Mouse (Mus musculus): ENCODE data around the gene Rfc2. TPM values are rescaled to one million over a fixed set of nuclear protein-coding genes. Genes with fewer than 3 reads are reported as not detected.

Rfc2 gene
- polyA plus RNA-seq, 1 experiment from 2014 or later: 226 TPM

DNA sequence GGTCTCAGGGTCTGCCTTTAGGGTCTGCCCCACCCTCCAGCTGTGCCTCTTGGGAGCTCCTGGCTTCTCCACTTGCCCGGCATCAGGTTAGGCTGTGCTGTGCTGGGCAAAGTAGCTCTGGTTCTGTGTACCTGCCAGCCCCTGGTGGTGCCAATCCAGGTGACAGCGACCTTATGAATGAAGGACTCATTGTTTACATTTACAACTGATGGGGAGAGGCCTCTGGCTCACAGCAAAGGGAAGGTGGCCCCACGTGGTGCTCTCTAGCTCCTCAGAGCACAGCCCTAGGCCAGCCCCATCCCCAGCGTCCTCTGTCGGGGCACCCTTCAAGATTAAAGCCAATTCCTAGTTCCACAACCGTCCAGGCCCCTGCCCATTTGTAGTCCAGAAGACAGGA is 30.3 kb upstream of the Rfc2 start:
- peaks cover 38% of the 10 kb centered on the region for H3K4me1 ChIP-seq
- no peak for ATAC-seq (ENCODE audit: insufficient number of reproducible peaks, low FRiP score, low TSS enrichment, low read depth)

DNA sequence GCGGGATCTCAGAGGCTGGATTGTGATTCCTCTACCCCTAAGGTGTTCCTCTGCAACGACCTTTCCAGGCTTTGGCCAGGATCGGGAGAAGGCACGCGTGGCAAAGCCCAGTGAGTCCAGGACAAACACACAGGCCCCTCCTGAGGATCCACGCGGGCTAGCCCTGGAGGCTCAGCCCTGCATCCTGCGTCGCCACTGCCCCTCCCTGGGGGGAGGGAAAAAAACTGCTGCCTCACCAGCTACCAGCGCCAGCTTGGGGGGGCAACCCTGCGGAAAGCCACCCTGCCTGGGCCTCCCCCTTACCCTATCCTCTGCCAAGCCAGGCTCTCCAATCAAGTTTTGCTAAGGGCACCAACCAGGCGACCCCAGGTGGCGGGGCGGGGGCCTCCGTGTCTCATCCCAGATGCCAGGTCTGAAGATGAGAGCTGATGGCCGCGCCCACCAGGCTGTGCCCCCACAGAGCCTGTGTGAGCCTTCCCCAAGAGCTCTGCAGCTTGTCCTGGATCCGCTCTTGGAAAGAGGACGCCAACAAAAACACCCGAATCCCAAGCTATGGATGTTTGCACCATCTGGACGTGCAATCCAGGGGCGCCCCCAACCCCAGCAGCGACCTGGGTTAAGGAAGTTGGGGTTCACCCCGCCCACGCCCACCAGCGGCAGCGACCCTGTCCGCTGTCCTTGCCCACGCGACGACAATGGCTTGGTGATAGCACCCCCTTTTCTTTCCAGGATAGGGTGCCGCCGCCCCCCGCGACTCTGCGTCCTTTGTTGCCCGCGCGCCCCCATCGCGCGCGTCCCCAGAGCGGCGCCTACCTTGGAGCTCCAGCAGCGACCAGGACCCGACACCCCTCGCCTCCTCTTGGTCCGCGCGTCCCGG is 29.7 kb upstream of the Rfc2 start:
- whole genome bisulfite sequencing: 1% methylated on average over 48 of the region's 52 CpGs
- H3K9ac ChIP-seq: peak overlapping the region; percentile 87
- H3K4me3 ChIP-seq: peak overlapping the region; percentile 82
- H3K27me3 ChIP-seq: no peaks in the 10 kb centered on the region
- H3K4me1 ChIP-seq: peaks cover 41% of the 10 kb centered on the region
- H3K27ac ChIP-seq: peak overlapping the region; percentile 96
- H3K4me2 ChIP-seq: peak overlapping the region; percentile 90
- ATAC-seq (ENCODE audit: insufficient number of reproducible peaks, low FRiP score, low TSS enrichment, low read depth): peak; percentile 11; the same call in 1 of the 2 replicates
- H3K9me3 ChIP-seq: no peaks in the 10 kb centered on the region
- no peaks in the 10 kb centered on the region for H3K36me3 ChIP-seq

More for the DNA sequence above, 30.3 kb upstream of the Rfc2 start:
- H3K4me2 ChIP-seq: peak overlapping the region; percentile 90
- no peaks in the 10 kb centered on the region for H3K9me3 ChIP-seq
- peak overlapping the region; percentile 82 for H3K4me3 ChIP-seq
- no peaks in the 10 kb centered on the region for H3K36me3 ChIP-seq
- no peaks in the 10 kb centered on the region for H3K27me3 ChIP-seq
- 3% methylated on average over 6 of the region's 6 CpGs for WGBS
- H3K27ac ChIP-seq: peak overlapping the region; percentile 96
- H3K9ac ChIP-seq: peak overlapping the region; percentile 87

DNA sequence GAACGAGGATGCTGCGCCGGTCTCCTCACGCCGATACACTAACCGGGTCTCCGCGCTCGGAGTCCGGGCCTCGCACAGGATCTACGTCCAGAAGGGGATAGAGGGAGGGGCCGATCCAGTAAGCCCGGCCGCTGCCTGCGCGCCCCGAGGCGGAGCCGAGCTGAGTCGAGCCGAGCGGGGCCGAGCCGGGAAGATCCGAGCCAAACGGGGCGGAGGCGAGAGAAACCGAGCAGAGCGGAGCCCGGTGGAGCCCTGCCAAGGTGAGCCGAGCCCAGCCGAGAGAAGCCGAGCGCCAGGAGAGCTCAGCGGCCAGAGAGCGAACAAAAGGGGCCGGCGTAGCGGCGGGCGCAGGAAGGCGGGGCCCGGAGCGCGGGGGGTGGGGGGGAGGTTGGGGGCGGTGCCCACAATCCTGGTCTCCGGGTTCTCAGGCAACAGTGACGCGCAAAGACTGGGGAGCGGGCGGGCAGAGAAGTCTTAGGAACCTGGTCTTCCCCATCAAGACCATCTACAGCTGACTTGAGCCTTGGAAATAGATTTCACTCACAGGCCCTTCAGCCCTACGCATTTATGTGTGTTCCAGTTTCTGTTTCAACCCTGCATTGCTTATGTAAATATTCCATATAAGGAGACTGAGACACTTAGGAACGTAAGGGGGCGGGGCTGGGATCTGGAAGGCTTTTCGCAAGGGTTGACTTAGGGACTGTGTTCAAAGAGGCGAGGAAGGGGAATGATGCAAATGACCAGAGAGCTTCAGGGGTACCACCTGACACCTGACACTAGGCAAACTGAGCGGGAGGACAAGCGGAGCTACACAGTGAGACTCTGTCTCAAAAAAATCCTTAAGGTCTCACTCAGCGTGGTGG is 28.8 kb upstream of the Rfc2 start, which contains the start of gene Clip2:
Gene Clip2 (minus strand): TSS at position 325 of the 863 bp plus-strand sequence.
- no peaks in the 10 kb centered on the region for H3K27me3 ChIP-seq
- 1% methylated on average over 58 of the region's 61 CpGs for WGBS
- ATAC-seq (ENCODE audit: insufficient number of reproducible peaks, low FRiP score, low TSS enrichment, low read depth): peak; percentile 94
- H3K36me3 ChIP-seq: no peaks in the 10 kb centered on the region
- H3K4me2 ChIP-seq: peak within 1 kb of the TSS; percentile 90
- H3K9me3 ChIP-seq: no peaks in the 10 kb centered on the region
- H3K4me3 ChIP-seq: peak within 1 kb of the TSS; percentile 82
- H3K4me1 ChIP-seq: peaks cover 38% of the 10 kb centered on the region
- H3K27ac ChIP-seq: peak within 1 kb of the TSS; percentile 96
- peak within 1 kb of the TSS; percentile 87 for H3K9ac ChIP-seq

DNA sequence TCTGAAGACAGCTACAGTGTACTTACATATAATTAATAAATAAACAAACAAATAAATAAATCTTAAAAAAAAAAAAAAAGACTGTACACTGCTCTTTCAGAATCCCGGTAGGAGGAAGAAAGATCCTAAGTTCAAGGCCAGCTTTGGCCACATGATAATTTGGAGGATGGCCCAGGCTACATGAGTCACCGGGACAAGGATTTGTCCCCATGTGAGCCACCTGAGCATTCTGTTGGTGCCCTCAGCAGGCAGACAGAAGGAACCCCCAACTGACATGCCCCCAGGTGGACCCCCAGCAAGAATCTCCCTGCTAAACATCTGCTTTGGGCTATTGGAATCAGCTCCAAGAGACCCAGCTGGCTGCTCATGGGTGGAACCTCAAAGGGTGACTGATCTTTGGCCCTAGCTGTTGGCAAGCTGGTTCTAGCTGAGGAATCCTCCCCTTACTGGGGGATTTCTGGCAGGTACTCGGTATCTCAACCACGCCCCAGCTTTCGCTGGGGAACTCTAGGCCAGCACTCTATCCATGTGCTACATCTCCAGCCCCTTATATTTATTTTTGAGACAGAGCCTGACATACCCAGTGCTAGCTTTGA is 27.1 kb upstream of the Rfc2 start:
- H3K4me1 ChIP-seq: peaks cover 38% of the 10 kb centered on the region
- WGBS: 77% methylated on average over 5 of the region's 5 CpGs

DNA sequence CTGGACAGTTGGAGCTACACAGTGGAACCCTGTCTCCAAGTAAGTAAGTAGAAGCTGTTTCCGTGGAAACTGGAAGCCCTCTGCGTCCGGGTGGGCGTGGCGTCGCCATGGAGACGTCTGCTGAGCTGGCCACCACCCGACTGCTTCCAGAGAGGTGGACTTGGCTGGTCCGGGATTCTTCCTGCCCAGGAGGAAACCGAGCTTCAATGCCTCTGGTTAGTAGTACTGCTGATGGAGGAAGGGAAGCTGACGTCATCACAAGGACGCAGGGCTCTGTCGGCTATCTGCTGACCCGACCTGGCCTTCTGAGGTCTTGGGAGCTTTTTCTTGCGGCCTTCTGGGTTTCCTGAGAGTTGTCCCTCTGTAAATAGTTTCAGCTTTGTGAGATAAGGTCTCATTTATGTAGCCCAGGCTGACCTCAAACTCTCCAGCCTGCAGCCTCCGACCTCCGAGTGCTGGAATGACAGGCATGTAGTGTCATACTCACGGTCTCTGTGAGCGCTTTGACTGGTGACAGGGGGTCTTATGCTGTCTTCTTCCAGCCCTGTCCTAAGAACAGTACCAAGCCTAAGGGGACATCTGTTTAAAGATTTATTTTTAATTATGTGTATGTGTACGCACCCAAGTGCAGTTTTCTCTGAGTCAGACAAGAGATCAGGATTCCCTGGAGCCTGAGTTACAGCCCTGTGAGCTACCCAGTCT is 25.6 kb upstream of the Rfc2 start:
- 10% methylated on average over 20 of the region's 20 CpGs for WGBS
- no peak overlapping the region for H3K4me3 ChIP-seq
- H3K9ac ChIP-seq: no peak overlapping the region; the same call in 1 of the 2 replicates
- H3K36me3 ChIP-seq: no peaks in the 10 kb centered on the region
- H3K27me3 ChIP-seq: no peaks in the 10 kb centered on the region
- H3K4me1 ChIP-seq: peaks cover 30% of the 10 kb centered on the region
- no peak for ATAC-seq (ENCODE audit: insufficient number of reproducible peaks, low FRiP score, low TSS enrichment, low read depth)
- H3K4me2 ChIP-seq: peak overlapping the region; percentile 34
- peak overlapping the region; percentile 63 for H3K27ac ChIP-seq
- no peaks in the 10 kb centered on the region for H3K9me3 ChIP-seq

More for the DNA sequence above, 27.1 kb upstream of the Rfc2 start:
- H3K9ac ChIP-seq: no peak overlapping the region
- H3K27me3 ChIP-seq: no peaks in the 10 kb centered on the region
- H3K36me3 ChIP-seq: no peaks in the 10 kb centered on the region
- no peaks in the 10 kb centered on the region for H3K9me3 ChIP-seq
- ATAC-seq (ENCODE audit: insufficient number of reproducible peaks, low FRiP score, low TSS enrichment, low read depth): no peak
- H3K4me2 ChIP-seq: no peak overlapping the region
- no peak overlapping the region for H3K27ac ChIP-seq
- no peak overlapping the region for H3K4me3 ChIP-seq

DNA sequence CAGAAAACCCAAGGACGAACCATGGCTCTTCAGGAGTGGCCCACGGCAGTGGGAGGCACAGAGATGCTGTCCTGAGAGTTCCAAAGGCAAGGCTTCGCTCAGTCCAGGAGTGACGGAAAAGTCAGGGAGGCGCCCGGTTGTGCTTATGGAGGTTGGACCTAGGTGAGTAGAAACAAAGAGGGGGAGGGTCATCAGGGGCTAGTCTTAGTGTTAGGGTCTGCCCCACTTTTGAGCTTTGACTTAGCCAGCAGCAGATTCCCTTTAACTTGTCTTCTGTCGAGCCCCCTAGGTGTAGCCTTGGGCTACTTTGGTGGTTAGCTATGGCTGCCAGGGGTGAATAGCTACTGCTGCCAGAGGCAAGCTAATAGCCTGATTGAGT is 21.1 kb upstream of the Rfc2 start, which contains the start of gene Syna:
Gene Syna (minus strand): TSS at position 101 of the 379 bp plus-strand sequence.
- Histone ChIP-seq H3K4me2 (no peak within 1 kb of the TSS), H3K27ac (no peak within 1 kb of the TSS), H3K4me3 (no peak within 1 kb of the TSS), H3K27me3 (no peaks in the 10 kb centered on the region), H3K4me1 (peaks cover 10% of the 10 kb centered on the region), H3K9me3 (no peaks in the 10 kb centered on the region), H3K36me3 (no peaks in the 10 kb centered on the region), H3K9ac (no peak within 1 kb of the TSS)
- ATAC-seq (ENCODE audit: insufficient number of reproducible peaks, low FRiP score, low TSS enrichment, low read depth): no peak
- 87% methylated on average over 7 of the region's 7 CpGs for WGBS

DNA sequence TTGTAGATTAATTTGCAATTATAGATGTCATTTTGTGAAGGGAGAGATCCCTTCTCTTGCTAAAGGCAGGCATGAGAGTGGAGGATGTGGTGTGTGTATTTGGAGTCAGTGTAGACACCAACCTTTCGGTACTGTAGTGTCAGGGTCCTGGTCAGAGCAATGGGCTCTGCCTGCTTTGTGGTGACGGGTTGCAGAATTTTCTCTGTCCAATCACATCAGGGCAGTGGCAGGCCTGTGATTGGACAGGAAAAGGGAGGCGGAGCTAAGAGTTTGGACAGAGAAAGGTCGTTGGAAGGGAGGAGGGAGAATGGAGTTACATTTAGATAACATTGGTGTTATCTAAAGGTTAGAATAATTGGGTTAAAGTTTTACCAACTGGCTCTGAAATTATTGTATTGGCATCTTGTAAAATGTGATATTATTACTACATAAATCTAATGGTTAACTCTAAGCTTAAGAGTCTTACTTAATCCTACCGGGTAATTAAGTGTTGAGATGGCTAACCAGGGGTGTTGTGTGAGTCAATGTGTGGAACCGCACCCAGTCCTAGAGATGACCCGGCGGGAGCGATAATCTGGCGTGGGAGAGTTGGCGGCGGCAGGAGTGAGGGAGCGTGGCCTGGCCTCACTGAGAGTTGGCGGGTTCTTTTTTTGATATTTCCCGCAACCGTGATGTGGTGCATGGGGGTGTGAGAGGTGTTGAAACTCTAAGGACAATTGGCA is 20.6 kb upstream of the Rfc2 start:
- no peak overlapping the region for H3K4me3 ChIP-seq
- H3K9ac ChIP-seq: no peak overlapping the region
- no peak overlapping the region for H3K27ac ChIP-seq
- H3K36me3 ChIP-seq: no peaks in the 10 kb centered on the region
- 79% methylated on average over 16 of the region's 16 CpGs for WGBS
- H3K4me2 ChIP-seq: no peak overlapping the region
- H3K9me3 ChIP-seq: no peaks in the 10 kb centered on the region
- H3K4me1 ChIP-seq: peaks cover 5% of the 10 kb centered on the region
- no peak for ATAC-seq (ENCODE audit: insufficient number of reproducible peaks, low FRiP score, low TSS enrichment, low read depth)
- H3K27me3 ChIP-seq: no peaks in the 10 kb centered on the region

DNA sequence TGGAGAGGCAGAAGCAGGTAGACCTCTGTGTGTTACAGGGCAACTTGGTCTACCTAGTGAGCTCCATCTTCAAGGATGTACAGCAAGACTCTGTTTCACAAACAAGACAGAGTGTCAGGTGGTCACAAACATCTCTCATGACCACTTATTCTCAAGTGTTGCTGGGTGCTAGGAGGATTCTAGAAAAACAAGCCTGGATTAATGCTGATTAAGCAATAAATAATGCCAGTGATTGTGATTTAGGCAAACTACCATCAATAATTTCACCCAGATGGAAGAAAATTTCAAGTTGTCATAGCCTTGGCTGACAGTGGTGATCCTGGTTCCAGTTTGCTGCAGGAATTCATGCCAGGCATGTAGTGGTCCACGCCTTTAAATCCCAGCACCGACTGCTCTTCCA is 16.9 kb upstream of the Rfc2 start:
- no peak for ATAC-seq (ENCODE audit: insufficient number of reproducible peaks, low FRiP score, low TSS enrichment, low read depth)
- H3K27me3 ChIP-seq: no peaks in the 10 kb centered on the region
- H3K27ac ChIP-seq: no peak overlapping the region
- H3K9ac ChIP-seq: no peak overlapping the region
- H3K9me3 ChIP-seq: no peaks in the 10 kb centered on the region
- no peak overlapping the region for H3K4me3 ChIP-seq
- peaks cover 5% of the 10 kb centered on the region; the same call in 1 of the 2 replicates for H3K4me1 ChIP-seq
- H3K36me3 ChIP-seq: no peaks in the 10 kb centered on the region
- 95% methylated on average over 2 of the region's 2 CpGs for WGBS
- H3K4me2 ChIP-seq: no peak overlapping the region

DNA sequence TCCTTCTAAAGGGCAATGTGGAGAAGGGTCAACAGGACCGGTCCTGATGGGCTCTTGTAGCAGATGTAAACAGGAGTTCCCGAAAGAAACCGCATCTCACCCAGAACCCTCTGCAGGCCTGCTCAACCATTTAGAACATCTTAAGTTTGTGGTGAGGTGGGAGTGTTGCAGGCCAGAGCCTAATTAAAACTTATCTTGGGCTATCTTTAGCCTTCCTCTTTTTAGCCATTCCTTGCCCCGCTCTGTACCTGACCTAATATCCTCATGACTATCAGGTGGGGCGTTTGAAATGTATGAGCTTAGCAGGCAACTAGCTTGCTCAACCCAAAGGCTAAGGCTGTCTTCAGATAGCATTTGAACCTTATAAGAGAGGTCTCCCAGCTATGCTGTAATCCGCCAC is 15.5 kb upstream of the Rfc2 start:
- peaks cover 5% of the 10 kb centered on the region; the same call in 1 of the 2 replicates for H3K4me1 ChIP-seq
- H3K27me3 ChIP-seq: no peaks in the 10 kb centered on the region
- no peaks in the 10 kb centered on the region for H3K36me3 ChIP-seq
- 86% methylated on average over 6 of the region's 6 CpGs for WGBS
- no peaks in the 10 kb centered on the region for H3K9me3 ChIP-seq
- no peak overlapping the region for H3K27ac ChIP-seq
- H3K9ac ChIP-seq: no peak overlapping the region
- no peak overlapping the region for H3K4me3 ChIP-seq
- H3K4me2 ChIP-seq: no peak overlapping the region
- no peak for ATAC-seq (ENCODE audit: insufficient number of reproducible peaks, low FRiP score, low TSS enrichment, low read depth)

DNA sequence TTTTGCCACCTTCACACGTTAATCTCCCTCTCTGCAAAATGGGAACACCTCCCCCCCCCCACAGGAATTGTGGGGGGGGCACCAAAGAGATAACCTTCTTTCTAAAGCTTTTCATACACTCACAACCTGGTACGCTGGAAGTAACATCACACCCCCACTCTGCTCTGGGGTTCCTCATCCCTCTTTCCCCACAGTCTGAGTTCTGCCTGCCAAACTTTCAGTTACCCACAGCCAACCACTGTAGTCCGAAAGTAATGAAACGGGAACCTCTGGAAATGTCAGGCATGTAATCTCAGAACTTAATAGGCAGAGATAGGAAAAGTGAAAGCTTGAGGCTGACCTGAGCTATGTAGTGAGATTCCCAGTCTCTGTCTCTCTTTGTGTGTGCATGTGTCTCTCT is 13.7 kb upstream of the Rfc2 start:
- Histone ChIP-seq H3K27ac (no peak overlapping the region), H3K4me3 (no peak overlapping the region), H3K4me2 (no peak overlapping the region), H3K4me1 (peaks cover 10% of the 10 kb centered on the region), H3K27me3 (no peaks in the 10 kb centered on the region), H3K9me3 (no peaks in the 10 kb centered on the region), H3K36me3 (no peaks in the 10 kb centered on the region), H3K9ac (no peak overlapping the region)
- ATAC-seq (ENCODE audit: insufficient number of reproducible peaks, low FRiP score, low TSS enrichment, low read depth): no peak
- whole genome bisulfite sequencing: 75% methylated on average over 4 of the region's 4 CpGs

DNA sequence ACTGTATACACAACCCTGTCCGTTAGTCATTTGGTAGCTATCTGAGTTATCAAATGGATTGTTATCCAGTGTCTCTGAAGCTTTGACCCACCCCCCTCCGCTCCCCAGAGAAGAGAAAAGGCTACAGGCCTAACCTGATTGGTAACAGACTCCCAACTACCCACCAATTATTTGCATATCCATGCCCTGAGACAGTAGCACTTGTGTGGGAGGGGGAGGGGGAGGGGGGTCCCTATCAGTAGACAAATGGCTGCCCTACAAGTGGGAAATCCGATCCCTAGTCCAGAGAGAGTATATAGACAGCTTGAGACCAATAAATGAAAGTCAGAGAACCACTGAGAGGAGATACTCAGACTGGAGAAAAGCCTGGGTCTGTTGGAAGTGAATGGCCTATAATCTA is 13.1 kb upstream of the Rfc2 start:
- no peaks in the 10 kb centered on the region for H3K9me3 ChIP-seq
- no peaks in the 10 kb centered on the region for H3K36me3 ChIP-seq
- no peak overlapping the region for H3K27ac ChIP-seq
- H3K4me3 ChIP-seq: no peak overlapping the region
- no peaks in the 10 kb centered on the region for H3K27me3 ChIP-seq
- no peak overlapping the region for H3K4me2 ChIP-seq
- H3K9ac ChIP-seq: no peak overlapping the region
- no peak for ATAC-seq (ENCODE audit: insufficient number of reproducible peaks, low FRiP score, low TSS enrichment, low read depth)
- 71% methylated on average over 3 of the region's 3 CpGs for WGBS
- peaks cover 14% of the 10 kb centered on the region for H3K4me1 ChIP-seq

All from limb, embryonic 15.5 days (tissue).